Mouse (Mus musculus): ENCODE results near the gene Rdh19.
"Not testable (repeated sequence)": the region's sequence is repeated elsewhere in the genome, so short reads cannot be mapped to it uniquely, and the experiment has no call there.

The Rdh19 gene

GRCm38 (mm10) chr10:127849628-127850027 lies at the start of gene Rdh19:
Rdh19 (plus strand) TSS chr10:127849928.
- DNase-seq (ENCODE audit: low spot score in 2 of 2): no peak

- no peak for DNase-seq (ENCODE audit: low spot score in 2 of 2)
These were observed 48.8 kb upstream of the Rdh19 start, which contains the start of gene Rdh16 for GRCm38 (mm10) chr10:127800891-127801290. Rdh16 (plus strand) TSS chr10:127801152.

GRCm38 (mm10) chr10:127801612-127802011 lies 48.1 kb upstream of the Rdh19 start:
- no peak for DNase-seq (ENCODE audit: low spot score in 2 of 2)

DNA sequence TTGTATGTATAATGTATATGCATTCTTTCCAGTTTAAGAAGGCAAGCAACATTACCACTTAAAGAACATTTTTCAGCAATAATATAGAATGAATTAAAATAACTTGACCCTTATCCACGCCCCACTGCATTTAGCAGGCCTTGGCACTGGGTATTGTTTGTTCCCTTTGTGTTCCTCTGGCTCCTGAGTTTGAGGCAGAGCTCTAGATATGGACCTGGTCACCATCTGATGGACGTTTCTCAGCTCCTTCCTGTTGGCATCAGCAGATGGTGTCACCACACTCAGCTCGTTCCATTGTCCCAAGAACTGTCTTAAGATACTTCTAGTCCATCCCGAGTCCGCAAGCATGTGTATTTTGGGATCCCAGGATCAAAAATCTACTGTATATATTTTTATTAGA lies 47.5 kb upstream of the Rdh19 start:
- DNase-seq (ENCODE audit: low spot score in 2 of 2): no peak

GRCm38 (mm10) chr10:127804416-127804815 lies 45.3 kb upstream of the Rdh19 start:
- no peak for DNase-seq (ENCODE audit: low spot score in 2 of 2)

DNA sequence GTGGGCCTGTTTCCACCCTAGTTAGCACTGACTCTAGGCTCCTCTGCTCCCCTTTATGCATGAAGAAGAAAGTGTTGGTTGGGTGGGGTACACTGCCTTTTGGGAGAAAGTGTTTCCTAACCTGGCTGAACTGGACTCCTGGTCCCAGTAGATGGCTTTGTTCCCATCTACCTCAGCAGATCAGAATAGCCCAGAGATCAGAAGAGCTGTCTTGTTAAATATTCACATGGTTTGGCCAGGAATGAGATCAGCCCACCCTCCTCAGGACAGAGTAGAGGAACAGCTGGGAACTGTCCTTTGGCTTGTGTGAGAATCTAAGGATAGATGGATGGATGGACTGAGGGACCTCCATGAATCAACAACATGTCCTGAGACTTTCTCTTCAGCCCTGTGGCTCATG lies 33.8 kb upstream of the Rdh19 start:
- no peak for DNase-seq (ENCODE audit: low spot score in 2 of 2)

DNA sequence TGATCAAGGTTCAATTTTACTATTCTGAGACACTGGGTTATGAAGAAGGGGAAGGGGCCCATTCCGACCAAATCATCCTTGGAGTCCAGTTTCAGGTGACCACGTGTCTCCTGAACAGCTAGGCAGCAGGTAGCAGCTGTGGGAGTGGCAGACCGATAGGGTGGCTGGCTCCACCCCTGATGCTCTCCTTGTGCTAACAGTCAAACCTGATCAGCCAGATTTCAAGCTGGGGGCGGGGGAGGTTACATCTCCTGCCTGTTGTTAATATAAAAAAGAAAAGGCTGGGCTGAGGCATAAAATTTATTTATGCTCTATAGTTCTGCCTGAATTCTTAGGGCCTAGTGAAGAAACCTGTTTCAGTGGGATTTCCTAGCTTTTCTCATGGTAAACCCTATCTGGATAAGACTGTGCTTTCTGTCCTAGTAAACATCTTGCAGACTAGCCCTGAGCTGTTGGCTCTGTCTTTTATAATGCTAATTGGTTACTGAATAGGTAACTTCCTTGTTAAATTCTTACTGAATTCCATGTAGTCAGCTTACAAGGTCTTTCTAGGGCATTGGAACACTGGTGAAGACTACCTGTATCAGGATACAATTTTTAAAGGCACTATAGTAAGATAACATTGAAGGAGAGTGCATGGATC lies 32.3 kb upstream of the Rdh19 start:
- not testable (repeated sequence) for DNase-seq (ENCODE audit: low spot score in 2 of 2)

- not testable (repeated sequence) for DNase-seq (ENCODE audit: low spot score in 2 of 2)
These were observed 27.9 kb upstream of the Rdh19 start for GRCm38 (mm10) chr10:127821806-127822205.

GRCm38 (mm10) chr10:127825386-127825785 lies 24.3 kb upstream of the Rdh19 start:
- no peak for DNase-seq (ENCODE audit: low spot score in 2 of 2)

DNA sequence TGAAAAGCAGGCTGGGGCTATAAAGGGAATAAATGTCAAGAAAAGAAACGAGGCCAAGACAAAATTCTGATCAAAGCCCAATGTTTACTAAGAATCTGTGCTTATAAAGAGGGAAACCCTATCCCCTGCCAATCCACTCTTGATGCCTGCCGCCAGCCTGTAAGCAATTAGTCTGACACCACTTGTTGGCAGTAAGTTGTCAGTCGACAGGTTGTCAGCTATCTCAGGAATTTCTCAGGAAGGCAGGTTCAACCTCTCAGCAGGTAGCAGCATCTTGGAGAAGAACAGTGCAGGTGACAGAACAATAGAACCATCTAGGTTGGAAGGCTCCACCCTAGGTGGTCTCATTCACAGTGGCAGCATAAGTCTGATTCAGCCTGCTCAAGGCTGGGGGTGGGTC lies 20.6 kb upstream of the Rdh19 start:
- DNase-seq (ENCODE audit: low spot score in 2 of 2): no peak

GRCm38 (mm10) chr10:127834186-127834585 lies 15.5 kb upstream of the Rdh19 start:
- DNase-seq (ENCODE audit: low spot score in 2 of 2): not testable (repeated sequence)

GRCm38 (mm10) chr10:127835292-127835691 lies 14.4 kb upstream of the Rdh19 start:
- DNase-seq (ENCODE audit: low spot score in 2 of 2): no peak

GRCm38 (mm10) chr10:127837793-127838192 lies 11.9 kb upstream of the Rdh19 start:
- DNase-seq (ENCODE audit: low spot score in 2 of 2): not testable (repeated sequence)

DNA sequence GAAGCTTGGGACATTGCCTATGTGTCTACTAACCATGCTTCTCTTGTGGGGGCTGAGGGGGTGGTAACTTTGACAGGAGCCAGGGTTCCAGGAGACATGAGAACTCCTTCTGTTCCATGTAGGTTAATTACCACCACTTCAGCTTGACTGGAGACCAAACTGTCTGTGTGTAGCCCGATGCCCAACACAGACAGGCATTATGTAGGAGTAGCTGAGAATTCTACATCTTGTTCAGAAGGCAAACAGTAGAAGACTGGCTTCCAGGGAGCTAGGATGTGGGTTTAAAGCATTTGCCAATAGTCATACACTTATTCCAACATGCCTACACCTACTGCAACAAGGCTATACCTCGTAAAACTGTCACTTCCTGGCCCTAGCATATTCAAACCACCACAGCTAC lies 11.2 kb upstream of the Rdh19 start:
- DNase-seq (ENCODE audit: low spot score in 2 of 2): no peak

- DNase-seq (ENCODE audit: low spot score in 2 of 2): no peak
These were observed 9.0 kb upstream of the Rdh19 start for GRCm38 (mm10) chr10:127840776-127841175.

DNA sequence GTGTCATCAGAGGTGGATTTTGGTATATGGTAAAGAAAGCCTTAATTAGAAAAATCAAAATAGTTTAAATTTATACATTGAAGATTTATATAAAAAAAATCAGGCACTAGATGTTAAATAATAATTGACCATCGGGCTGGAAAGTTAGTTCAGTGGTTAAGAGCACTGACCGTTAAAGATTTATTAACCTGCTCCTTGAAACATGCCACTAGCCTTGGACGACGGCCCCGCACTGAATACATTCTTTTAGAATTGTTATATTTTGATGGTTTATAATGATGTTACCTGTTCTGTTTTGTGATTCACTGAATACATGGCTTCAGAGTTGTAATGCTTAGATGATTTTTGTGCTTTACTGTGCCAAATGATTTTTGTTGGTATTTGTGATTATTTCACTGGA lies 3.8 kb upstream of the Rdh19 start:
- not testable (repeated sequence) for DNase-seq (ENCODE audit: low spot score in 2 of 2)

DNA sequence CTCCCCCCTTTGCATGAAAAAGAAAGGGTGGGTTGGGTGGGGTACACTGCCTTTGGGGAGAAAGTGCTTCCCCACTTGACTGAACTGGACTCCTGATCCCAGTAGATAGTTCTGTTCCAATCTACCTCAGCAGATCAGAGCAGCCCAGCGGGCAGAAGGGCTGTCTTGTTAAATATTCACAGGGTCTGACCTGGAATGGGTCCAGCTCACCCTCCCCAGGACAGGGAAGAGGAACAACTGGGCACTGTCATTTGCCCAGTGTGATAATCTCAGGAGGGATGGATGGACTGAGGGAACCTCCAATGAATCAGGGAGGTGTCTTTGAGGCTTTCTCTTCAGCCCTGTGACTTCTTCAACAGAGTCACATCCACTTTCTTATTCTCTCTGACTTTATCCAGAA lies 1.6 kb upstream of the Rdh19 start:
- DNase-seq (ENCODE audit: low spot score in 2 of 2): no peak

- peak; percentile 31 to 36 for DNase-seq (ENCODE audit: low spot score in 2 of 2)
These were observed 6.6 kb downstream of the Rdh19 start for GRCm38 (mm10) chr10:127856376-127856775.

DNA sequence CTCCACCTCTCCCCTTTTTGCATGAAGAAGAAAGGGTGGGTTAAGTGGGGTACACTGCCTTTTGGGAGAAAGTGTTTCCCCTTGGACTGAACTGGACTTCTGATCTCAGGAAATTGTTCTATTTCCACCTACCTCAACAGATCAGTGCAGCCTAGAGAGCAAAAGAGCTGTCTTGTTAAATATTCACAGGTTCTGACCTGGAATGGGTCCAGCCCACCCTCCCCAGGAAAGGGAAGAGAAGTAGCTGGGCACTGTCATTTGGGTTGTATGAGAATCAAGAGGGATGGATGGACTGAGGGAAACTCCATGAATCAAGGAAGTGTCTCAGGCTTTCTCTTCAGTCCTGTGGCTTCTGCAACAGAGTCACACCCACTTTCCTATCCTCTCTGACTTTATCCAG lies 15.2 kb downstream of the Rdh19 start:
- no peak for DNase-seq (ENCODE audit: low spot score in 2 of 2)

DNA sequence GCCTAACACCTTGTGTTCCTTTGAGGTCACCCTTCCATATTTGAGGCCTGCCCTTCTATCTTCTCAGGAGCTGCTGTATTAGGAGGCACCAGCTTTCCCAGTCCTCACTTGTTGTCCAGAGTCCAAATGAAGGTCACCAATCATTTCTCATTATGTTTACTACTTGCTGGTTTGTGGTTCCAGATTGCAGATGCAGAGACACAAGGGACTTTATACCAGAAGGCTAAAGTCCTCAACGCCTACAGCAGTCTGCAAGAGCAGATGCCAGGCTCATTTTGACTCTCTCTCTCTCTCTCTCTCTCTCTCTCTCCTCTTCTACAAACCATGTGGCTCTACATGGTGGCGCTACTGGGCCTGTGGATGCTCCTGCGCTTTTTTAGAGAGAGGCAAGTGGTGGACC lies 16.5 kb downstream of the Rdh19 start, which contains the start of gene Rdh16f2:
TSS of gene Rdh16f2 (plus strand) at position 243 of the 400 bp plus-strand sequence.
- DNase-seq (ENCODE audit: low spot score in 2 of 2): no peak

- peak in 1 of 2 experiments; percentile 23 for DNase-seq (ENCODE audit: low spot score in 2 of 2)
These were observed 22.8 kb downstream of the Rdh19 start for GRCm38 (mm10) chr10:127872484-127872883.

DNA sequence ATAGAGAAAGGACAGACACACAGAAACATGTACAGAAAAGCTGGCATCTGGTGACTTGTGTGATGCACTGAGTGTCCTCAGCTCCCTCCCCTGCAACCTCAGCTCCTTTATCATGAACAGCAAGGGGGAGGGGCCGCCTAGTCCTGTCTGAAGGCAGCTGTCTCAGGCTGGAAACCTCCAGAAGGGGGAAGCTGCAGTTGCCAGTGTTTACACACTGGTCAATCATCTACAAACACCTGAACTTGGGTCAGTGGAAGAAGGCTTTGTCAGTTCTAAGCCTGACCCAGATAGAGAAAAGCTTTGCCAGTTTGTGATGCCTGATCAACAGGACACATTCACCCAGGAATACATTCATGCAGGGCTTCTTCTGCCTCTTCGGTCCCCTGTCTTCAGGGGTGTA lies 28.0 kb downstream of the Rdh19 start:
- no peak for DNase-seq (ENCODE audit: low spot score in 2 of 2)

DNA sequence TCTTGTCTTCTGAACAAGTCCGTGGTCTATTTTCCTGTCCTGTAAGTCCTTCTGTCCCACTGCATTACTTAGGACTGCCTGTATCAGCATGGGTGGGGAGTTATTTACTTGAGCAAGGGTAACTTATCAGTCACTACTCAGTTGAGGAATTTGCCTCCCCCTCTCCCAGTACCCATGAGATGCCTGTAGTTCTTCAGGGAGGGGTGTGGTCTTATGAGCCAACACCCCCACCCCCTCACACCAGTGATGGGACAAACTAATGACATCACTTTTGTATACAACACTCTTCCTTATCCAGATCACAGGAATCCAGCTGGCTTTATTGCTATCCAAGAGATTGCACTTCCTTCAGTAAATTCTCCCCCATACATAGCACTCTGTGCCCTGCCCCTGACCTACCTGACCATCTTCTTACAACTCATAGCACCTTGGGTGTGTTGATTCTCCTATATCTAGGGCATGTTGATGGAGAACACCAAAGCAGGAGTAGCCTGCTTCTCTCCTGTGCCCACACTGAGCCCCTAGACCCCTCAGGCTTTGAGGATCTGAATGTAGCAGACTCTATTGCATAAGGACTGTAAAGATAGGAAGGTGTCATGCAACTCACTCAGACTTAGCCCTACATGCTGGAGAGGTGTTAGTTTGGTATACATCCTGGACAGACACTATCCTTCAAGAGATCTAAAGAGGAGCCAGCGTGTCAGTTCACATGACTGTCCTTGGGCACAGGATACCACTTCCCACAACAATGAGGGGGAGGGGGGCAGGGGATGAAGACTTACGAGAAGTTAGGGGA lies 28.7 kb downstream of the Rdh19 start:
- DNase-seq (ENCODE audit: low spot score in 2 of 2): no peak

Data from right cerebral cortex, postnatal 10 days (tissue).